Mouse (Mus musculus): Measurements from ENCODE around the gene Nol4l. TPM values are rescaled to one million over a fixed set of nuclear protein-coding genes. Genes with fewer than 3 reads are reported as not detected.
A peak's percentile ranks its signal among the peaks of the same experiment; 100 is the strongest.

The Nol4l gene
- total RNA-seq (2021), result 1 to 10 TPM; 3.9 to 4.0 TPM

DNA sequence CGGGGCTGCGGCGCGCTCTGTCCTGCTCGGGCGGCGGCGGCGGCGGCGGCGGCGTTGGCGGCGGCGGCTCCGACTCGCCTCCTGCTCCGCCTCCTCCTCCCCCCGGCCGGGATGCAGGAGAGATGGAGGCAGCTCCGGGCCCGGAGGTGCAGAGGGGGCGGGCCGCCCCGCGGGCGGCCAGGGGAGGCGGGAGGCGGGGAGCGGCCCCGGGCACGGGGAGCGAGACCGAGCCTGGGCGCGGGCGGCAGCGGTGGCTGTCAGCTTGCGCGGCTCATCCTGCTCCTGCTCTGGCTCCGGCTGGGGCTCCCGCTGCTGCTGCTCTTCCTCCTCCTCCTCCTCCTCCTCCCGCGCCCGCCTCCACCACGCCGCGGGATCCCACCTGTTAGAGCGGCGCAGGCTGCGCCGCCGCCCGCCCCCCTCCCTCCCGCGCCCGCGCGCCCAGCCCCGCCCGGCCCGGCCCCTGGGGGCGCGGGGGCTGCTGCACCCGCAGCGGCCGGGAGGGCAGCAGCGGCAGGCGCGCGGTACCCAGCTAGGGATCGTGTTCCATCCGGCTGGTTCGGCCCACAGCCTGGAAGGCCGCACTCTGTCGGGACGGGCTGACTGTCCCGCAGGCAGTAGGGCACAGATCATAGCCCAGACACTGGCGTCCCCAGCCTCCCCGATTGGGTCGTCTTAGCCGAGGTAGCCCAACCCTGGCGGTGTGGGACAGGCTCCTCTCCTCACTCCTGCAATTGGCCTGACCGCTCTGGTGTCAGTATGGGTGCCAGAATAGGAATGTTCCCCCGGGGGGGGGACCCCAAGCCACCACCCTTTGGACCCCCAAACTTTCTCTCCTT is at the start of gene Nol4l:
Gene Nol4l (minus strand): TSS at position 41 of the 836 bp plus-strand sequence.
- DNase-seq, result peak; percentile 26 to 29
- intact Hi-C loops (cut with DNase I), result no loop called here

DNA sequence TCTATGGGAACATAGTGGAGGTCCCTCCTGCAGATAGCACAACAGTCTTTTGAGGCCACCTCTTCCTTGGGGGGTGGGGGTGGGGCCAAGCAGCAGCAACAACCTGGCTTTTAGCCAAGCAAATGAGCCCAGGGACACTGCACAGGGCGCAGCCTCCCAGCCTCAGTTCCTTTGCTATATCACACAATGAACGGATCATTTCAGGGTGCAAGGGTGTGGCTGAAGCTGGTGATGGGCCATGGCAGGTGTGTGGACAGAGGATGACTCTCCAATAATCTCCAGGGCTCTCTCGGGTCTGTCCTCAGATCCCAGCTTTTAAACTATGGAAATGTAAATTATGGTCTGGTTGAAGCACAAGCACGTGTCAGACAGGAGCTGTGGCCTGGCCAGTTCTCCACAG is 47.4 kb upstream of the Nol4l start:
- intact Hi-C loops (cut with DNase I), result no loop called here
- DNase-seq, result no peak

DNA sequence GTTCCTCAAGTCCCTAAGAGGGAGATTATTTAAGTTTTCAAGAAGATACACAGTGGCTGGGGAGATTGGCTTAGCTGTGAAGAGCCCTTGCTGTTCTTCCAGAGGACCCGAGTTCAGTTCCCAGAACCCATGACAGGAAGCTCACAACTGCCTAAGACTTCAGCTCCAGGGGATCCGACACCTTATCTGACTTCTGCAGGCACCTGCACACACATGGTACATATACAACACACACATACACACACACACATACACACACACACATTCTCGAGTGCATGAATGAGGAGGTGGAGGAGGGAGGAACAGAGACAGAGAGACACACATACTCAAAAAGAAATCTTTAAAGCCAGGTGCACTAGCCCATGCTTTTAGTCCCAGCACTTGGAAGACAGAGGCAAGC is 46.4 kb upstream of the Nol4l start:
- no peak for DNase-seq
- intact Hi-C loops (cut with DNase I), result no loop called here

DNA sequence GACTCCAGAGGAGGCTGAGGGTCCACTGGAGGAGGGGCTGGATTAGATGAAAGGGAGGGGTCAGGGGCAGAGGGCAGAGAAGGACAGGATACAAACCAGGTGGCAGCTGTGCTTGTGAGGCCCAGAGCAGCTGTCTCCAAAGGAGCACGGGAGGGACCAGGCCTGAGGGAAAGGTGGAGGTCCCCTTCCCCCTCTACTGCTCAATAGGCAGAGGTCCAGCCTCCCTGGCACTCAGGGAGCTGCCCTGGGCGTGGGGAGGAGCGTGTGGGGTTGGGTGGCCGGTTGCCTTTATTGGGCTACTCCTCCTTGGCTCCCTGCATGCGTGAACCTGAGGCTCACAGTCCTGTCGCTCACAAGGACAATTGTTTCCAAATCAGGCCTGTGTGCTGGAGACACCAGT is 45.8 kb upstream of the Nol4l start:
- DNase-seq, result no peak
- intact Hi-C loops (cut with DNase I), result no loop called here

DNA sequence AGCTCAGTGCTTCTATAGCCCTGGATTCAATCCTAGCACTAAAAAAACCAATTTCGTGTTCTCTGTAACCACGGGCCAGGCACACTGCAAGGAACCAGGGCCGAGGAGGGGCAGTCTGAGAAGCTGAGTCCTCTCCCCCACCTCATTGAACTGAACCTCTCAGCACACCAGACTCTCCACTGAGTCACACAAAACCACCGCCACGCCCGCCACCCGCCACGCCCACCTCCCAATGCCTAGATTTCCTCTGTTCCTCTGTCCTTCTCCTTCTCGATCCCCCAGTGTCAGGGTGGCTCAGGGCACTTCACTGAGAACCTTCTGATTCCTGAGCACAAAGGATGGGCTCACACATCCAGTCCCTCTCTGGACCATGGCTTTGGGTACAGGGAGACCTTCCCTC is 43.3 kb upstream of the Nol4l start:
- DNase-seq, result no peak
- intact Hi-C loops (cut with DNase I), result no loop called here

DNA sequence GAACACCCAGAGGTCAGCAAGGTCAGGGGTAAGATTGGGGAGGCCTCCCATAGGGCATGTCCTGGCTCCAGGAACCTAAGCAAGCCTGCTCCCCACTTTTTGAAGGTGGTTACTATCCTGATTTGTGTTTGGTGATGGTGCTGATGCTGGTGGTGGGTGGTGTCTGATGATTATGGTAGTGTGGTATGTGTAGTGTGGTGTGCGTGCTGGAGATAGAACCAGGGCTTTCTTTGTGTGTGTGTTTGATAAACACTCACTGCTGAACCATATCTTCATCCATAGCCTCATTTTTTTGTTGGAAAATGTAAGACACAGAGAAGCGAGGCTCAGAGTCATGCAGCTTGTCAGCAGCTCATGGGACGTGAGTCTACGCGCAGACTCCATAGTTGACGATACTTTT is 38.8 kb upstream of the Nol4l start:
- DNase-seq, result no peak
- intact Hi-C loops (cut with DNase I), result no loop called here

DNA sequence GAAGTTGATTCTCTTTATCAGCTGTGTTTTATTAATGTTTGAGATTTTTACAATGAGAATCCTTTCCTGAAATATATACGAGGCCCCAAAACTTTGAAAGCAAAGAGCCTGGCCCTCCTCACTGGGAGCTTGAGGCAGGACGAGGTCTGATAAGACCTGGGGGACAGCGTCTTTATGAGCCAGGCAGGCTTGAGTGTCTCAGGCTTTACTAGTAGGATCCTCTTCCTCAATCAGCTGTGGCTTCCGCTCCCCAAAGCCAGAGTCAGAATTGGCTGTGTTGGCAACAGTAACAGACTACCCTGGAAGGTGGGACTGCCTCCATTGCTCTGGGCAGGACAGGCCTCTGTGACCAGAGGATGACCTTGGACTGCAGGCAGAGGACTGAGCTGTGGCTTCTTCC is 38.2 kb upstream of the Nol4l start:
- intact Hi-C loops (cut with DNase I), result no loop called here
- DNase-seq, result no peak

DNA sequence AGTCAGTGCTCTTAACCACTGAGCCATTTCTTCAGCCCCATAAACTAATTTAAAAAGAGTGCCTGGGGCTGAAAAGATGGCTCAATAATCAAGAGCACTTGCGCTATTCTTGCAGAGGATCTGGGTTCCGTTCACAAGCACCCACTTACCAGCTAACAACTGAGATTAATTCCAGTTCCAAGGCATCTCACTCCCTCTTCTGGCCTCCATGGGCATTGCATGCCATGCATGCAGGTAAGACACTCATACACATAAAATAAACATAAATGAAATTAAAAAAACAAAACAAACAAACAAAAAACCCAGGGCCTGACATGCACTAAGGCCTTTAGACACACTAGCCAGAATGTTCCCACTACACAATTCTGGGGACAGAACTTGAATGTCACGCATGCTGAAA is 34.6 kb upstream of the Nol4l start:
- DNase-seq, result no peak
- intact Hi-C loops (cut with DNase I), result no loop called here

DNA sequence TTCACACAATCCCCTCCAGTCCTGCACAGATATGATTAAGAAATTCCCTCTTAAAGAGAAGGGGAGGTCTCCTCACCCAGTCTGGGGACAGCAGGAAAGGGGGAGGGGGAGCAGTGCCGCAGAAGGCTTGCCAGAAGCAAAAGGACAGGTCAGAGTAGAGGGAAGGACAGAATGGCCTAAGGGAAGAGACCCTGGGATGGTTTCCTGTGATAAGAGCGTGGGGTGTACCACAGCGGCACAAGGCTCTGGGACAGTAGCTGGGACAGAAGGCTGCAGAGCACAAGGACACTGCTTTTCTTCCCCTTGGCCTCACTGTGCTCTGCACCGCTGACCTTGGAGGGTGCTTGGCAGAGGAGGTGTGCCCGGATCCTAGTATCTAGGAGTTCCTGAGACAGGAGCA is 31.8 kb upstream of the Nol4l start:
- DNase-seq, result no peak
- intact Hi-C loops (cut with DNase I), result no loop called here

DNA sequence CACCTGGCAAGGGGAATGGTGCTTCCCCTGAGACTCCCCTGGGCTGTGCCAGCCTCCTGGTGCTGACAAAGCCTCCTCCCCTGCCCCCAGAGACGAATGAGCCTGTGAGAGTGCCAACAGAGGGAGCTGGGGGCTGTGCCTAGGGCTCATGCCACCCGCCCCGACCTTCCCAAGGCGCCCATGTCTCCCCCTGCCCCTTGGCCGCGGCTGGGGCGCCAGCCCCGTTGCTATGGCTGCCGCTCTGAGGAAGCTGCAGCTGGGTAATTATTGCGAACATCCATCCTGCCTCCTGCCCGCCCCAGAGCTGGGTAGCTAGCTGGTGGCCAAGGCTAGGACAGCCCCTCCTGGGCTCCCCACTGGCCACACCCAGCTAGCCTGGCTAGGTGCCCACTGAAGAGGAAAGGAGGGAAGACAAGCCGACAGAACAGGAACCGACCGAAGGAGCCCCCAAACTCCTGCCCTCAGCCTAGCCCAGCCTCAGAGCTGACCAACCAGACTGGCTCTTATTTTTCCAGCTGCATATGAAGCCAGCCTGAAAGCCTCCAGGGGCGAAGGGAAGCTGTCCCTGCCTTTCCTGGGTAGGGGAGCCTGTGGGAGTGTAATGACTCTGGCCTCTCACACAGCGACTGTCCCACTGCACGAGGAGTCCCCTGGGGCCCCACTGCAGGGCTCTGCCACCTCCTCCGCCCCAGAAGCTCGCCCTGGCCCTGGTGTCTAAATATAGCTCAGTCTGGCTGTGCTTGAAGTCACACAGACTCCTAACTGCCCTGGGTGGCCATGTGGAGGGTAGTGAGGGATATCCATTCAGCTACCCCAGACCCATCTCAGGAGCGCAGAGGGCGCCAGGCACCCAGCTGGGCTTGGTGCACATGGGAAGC is 31.1 kb upstream of the Nol4l start:
- peak; percentile 32 to 43 for DNase-seq
- intact Hi-C loops (cut with DNase I), result no loop called here

DNA sequence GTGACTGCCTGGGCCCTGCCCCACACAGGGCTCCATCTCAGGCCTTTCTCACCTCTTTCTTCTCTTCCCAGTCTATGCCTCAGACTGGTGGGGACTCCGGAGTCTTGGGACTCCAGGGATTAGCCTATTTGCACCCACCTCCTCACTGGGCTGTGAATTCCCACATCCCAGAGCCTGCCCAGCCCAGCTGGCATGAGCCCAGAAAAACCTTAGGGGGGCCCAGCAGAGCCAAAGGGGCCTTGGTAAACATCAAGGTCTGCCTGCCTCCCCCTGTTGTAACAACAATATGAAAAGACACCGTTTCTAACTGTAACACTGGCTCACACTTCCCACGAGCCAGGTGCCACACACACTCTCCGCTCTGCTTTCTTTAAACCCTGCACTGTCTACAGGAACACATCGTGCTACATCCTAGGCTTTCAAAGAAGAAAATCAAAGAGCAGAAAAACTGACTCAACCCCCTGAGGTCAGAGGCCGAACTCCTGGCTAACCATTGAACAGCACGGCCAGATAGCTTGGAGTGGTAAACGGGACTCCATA is 29.9 kb upstream of the Nol4l start:
- DNase-seq, result no peak
- intact Hi-C loops (cut with DNase I), result no loop called here

DNA sequence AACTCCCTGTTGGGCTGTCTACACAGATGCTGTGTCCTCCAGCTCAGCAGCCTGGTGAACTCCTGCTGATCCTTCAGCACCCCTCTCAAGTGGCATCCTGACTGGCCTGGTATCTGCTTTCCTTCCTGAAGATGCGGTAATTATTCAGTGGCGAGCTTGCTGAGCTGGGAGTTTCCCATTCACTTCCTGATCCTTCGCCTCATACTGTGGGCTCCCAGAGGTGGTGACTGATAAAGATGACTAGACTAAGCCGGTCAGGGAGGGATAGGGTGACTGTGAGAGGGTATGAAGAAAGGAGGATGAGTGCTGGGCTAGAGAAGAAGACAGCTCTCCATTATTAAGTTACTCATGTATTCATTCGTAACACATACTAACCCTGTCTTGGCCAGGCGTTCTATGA is 28.7 kb upstream of the Nol4l start:
- intact Hi-C loops (cut with DNase I), result no loop called here
- no peak for DNase-seq

DNA sequence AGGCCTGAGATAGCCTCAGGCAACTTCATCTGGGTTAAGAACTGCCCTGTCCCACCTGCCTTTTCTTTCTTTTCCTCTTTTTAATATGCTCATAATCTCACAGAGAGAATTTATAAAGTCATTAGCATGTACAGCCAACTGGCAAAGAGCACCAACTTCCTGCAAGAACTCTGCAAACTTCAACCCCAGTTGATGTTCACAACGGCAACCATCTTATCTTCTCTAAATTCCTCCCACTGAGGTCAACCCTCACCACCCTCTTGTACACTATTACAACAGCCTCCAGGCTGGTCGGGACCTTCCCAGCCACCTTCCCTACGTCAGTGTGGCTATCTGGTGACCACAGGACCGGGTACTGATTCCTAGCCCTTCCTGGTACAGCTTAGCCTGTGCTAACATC is 27.5 kb upstream of the Nol4l start:
- intact Hi-C loops (cut with DNase I), result no loop called here
- DNase-seq, result no peak

DNA sequence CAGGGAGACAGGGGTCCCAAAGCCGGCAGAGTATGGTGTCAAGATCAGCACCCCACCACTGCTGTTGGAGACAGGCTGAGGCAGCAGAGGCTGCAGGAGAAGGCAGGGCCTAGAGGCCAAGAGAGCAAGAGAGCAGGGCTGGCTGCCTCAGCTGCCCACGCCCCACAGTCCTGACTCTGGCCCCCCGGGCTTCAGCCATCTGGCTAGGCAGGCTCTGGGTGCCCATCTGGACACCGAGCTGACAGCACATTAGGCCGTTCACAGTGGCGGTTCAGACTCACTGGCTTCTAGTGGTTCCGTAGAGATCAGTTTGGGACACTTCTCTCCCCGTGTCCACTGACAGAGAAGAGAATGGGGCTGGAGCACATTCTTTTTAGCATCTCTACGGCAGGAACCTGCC is 26.4 kb upstream of the Nol4l start:
- no peak for DNase-seq
- intact Hi-C loops (cut with DNase I), result no loop called here

DNA sequence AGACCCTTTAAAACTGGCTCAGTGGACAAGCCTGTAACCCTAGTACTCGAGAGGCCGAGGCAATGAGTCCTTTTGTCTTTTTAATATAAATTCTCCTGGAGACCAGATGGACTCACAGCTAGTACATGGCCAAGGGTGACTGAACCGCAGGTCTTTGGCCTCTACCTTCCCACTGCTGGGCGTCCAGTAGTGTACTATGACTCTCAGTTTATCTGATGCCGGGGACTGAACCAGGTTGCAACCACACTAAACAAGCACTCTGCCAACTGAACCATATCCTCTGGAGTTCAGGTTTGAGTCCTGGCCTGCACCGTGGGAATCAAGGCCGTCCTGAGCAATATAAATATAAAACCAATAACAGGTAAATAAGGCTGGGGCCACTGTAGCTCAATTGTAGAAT is 24.8 kb upstream of the Nol4l start:
- intact Hi-C loops (cut with DNase I), result no loop called here

DNA sequence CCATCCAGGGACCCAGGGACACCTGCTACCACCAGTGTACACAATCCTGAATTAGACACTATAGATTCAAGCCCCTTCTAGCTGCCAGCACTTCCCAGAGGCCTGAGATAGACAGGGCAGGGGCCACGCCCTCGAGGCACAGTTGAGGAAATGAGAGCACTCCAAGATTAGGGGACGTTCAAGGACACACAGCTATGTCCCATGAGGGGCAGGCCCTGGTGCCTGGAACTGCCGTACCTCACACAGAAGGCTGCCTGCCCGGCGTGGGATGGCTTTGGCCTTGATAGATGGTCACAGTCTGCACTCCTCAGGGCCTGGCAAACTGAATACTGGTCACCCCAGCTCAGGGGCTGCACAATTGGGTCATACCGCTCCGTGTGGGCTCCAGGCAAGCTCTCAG is 19.7 kb upstream of the Nol4l start:
- no peak for DNase-seq
- intact Hi-C loops (cut with DNase I), result no loop called here

More for the DNA sequence above, 24.8 kb upstream of the Nol4l start:
- DNase-seq, result no peak

DNA sequence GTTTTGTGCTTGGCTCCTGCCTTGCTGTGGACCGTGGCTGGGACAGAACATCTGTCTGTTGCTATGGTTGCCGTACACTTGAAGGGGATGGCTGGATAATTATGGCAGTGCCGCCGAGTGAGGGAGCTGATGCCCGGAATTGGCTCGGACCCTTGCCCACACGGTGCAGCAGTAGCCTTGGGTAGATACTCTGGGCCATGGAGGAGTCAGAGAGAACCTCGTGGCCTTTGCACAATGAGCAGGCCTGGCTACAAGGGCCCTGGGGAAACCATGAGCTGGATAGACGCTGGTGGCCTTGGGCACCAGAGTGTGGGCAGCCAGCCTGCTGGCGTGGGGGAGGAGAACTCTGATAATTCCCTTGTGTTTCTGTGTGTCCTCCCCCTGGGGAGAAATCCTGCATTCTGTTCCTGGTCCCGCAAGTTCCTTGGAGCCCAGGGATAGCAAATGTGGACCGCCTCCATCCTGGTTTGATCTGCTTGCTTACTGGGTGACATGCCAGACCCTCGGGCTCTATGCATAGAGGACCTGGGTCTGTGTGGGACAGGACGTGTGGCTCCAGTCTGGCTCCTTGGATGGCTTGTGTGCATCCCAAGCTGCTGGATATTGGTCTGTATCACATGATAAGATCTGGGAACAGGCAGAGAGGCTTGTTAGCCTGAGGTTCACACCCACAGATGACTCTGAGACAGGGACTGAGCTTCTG is 18.6 kb upstream of the Nol4l start:
- no peak for DNase-seq
- intact Hi-C loops (cut with DNase I), result no loop called here

DNA sequence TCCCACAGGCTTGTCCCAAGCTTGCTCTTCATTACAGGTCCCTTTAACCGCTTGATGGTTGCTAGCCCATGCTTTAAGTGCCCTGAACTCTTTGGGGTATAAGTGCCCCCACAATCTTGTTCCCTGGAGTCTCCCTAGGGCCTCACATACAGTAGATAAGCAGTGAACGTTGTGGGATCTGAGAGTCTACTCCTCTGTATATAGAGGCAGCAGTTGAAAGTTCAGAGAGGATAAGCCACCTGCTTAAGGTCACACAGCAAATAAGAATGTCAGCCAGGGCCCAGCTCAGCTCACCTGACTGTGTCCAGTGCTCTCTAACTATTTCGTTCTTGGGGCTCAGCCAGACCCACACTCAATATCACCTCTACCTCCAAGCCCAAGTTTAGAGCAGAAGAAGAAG is 17.9 kb upstream of the Nol4l start:
- intact Hi-C loops (cut with DNase I), result no loop called here

DNA sequence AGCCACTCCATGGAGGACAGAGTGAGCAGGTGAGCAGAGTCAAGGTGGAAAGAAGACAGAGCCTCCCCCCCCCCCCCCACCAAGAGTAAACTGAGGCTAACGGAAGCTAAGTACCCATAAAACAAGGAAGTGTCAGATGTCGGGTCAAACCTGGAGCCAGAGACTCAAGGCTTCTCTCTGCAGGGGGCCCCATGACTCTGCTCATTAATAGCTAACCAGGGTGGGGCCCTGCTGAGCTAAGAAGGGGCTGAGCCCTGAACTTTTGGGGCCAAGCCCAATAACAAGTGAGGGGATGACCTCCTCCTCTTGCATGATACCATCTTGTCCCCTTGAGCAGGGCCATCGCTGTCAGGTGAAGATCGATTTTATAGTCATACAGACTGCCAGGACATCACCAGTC is 17.2 kb upstream of the Nol4l start:
- no peak for DNase-seq
- intact Hi-C loops (cut with DNase I), result no loop called here

More for the DNA sequence above, 17.9 kb upstream of the Nol4l start:
- no peak for DNase-seq

DNA sequence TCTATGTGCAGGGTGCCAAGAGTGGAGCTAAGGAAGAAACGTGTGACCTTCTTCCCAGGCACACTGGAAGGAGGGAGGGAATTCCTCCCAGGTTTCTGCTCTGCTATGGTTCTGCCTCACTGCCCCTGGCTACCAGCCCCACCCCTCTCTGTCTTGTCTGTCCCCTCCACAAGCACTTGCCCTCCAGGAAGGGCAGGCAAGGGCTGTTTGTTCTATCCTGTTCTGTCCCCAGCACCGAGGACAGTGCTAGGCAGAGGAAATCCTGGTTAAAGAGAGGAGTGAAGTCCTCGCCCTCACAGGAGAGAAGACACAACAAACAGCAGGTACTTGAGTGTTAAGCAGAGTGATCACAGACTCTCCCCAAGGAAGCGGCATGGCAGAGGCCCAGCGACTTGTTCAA is 16.7 kb upstream of the Nol4l start:
- no peak for DNase-seq
- intact Hi-C loops (cut with DNase I), result no loop called here

DNA sequence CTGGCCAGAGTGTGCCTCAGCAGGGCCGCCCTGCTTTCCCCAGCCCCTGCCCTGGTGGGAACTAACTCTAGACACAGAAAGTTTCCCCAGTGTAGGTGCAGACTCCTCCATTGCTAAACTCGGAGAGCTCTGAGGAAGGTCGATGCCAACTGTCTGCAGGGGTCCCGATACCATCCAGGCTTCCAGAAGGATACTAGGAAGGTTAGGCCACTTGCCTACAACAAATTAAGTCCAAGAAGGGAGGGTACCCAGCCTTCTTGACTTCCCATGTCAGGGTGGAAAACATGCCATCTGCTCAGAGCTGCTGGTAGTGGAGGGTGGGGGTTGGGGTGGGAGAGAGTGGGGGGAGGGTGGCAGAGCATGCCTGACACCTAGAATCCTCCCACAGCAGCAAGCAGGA is 15.0 kb upstream of the Nol4l start:
- intact Hi-C loops (cut with DNase I), result no loop called here
- DNase-seq, result no peak

All from heart, postnatal 36 days (tissue).